Mouse (Mus musculus): ENCODE results near the gene Klrc1.
"Not testable (repeated sequence)": the region's sequence is repeated elsewhere in the genome, so short reads cannot be mapped to it uniquely, and the experiment has no call there.

Gene Klrc1

GRCm38 (mm10) chr6:129678873-129679272 lies at the start of gene Klrc1:
TSS of gene Klrc1 (minus strand) at chr6:129678973.
- no peak for DNase-seq (ENCODE audit: extremely low spot score)

- no peak for DNase-seq (ENCODE audit: extremely low spot score)
Measured at GRCm38 (mm10) chr6:129727237-129727636, 48.5 kb upstream of the Klrc1 start.

GRCm38 (mm10) chr6:129721390-129721789 lies 42.6 kb upstream of the Klrc1 start:
- DNase-seq (ENCODE audit: extremely low spot score): no peak

- no peak for DNase-seq (ENCODE audit: extremely low spot score)
Measured at GRCm38 (mm10) chr6:129720487-129720886, 41.7 kb upstream of the Klrc1 start.

- DNase-seq (ENCODE audit: extremely low spot score): no peak
Measured at GRCm38 (mm10) chr6:129717032-129717431, 38.3 kb upstream of the Klrc1 start, which contains the start of gene Klri1. TSS of gene Klri1 (minus strand) at chr6:129717132.

GRCm38 (mm10) chr6:129713566-129713965 lies 34.8 kb upstream of the Klrc1 start:
- DNase-seq (ENCODE audit: extremely low spot score): no peak

GRCm38 (mm10) chr6:129691436-129691835 lies 12.7 kb upstream of the Klrc1 start:
- DNase-seq (ENCODE audit: extremely low spot score): not testable (repeated sequence)

GRCm38 (mm10) chr6:129680379-129680778 lies 1.6 kb upstream of the Klrc1 start:
- DNase-seq (ENCODE audit: extremely low spot score): no peak

- not testable (repeated sequence) for DNase-seq (ENCODE audit: extremely low spot score)
Measured at GRCm38 (mm10) chr6:129661301-129661700, 17.5 kb downstream of the Klrc1 start.

- not testable (repeated sequence) for DNase-seq (ENCODE audit: extremely low spot score)
Measured at GRCm38 (mm10) chr6:129660589-129660988, 18.2 kb downstream of the Klrc1 start, which contains the start of gene Klrc2. TSS of gene Klrc2 (minus strand) at chr6:129660689.

- DNase-seq (ENCODE audit: extremely low spot score): not testable (repeated sequence)
Measured at GRCm38 (mm10) chr6:129644054-129644453, 34.7 kb downstream of the Klrc1 start.

- DNase-seq (ENCODE audit: extremely low spot score): not testable (repeated sequence)
Measured at GRCm38 (mm10) chr6:129643237-129643636, 35.5 kb downstream of the Klrc1 start, which contains the start of gene Klrc3. TSS of gene Klrc3 (minus strand) at chr6:129643337.

GRCm38 (mm10) chr6:129631046-129631445 lies 47.7 kb downstream of the Klrc1 start:
- not testable (repeated sequence) for DNase-seq (ENCODE audit: extremely low spot score)

- DNase-seq (ENCODE audit: extremely low spot score): no peak
Measured at GRCm38 (mm10) chr6:129623735-129624134, 55.0 kb downstream of the Klrc1 start, which contains the start of gene Klrk1. TSS of gene Klrk1 (minus strand) at chr6:129623864.
